Mouse (Mus musculus) MEL (cell line): Measurements from ENCODE around the gene Crk.

ENCODE experiments used
- E2F4 ChIP-seq: IDR thresholded peaks from 2 replicates; pipeline ENCODE4 v1.6.1; 2011; ENCODE audit warnings: low read depth, low read length, improper control_type of control experiment, borderline replicate concordance
- MXI1 ChIP-seq: IDR thresholded peaks from 2 replicates; pipeline ENCODE4 v1.6.1; 2011; ENCODE audit warnings: mild to moderate bottlenecking, low read depth, low read length, improper control_type of control experiment
- RCOR1 ChIP-seq: IDR thresholded peaks from 2 replicates; pipeline ENCODE4 v1.6.1; 2012; ENCODE audit warnings: low read depth, mild to moderate bottlenecking, inconsistent platforms, low read length, improper control_type of control experiment
- SIN3A ChIP-seq: IDR thresholded peaks from 2 replicates; pipeline ENCODE4 v1.6.1; 2012; ENCODE audit warnings: low read length, improper control_type of control experiment, inconsistent platforms

GRCm38 (mm10) chr11:75671426-75672180, 7.5 kb upstream of the Crk start:
- TF ChIP-seq E2F4 (no peak), SIN3A (no peak), RCOR1 (no peak), MXI1 (no peak)
